Mouse (Mus musculus): Measurements from ENCODE around the gene Gm10160. TPM values are rescaled to one million over a fixed set of nuclear protein-coding genes. Genes with fewer than 3 reads are reported as not detected.

The Gm10160 gene
- polyA plus RNA-seq, 1 experiment: not detected

GRCm38 (mm10) chr7:81825381-81825780, 30.2 kb downstream of the Gm10160 start:
- TF ChIP-seq POLR2A (IDR thresholded peaks at IDR 0.05; ENCODE audit: borderline replicate concordance, extremely low read depth, insufficient read depth, insufficient read length, poor library complexity, severe bottlenecking) (no peak), CTCF (IDR thresholded peaks at IDR 0.05; ENCODE audit: borderline replicate concordance, extremely low read depth, insufficient read depth, insufficient read length) (no peak)
- DNase-seq (ENCODE audit: low read depth): no peak

- TF ChIP-seq CTCF (IDR thresholded peaks at IDR 0.05; ENCODE audit: borderline replicate concordance, extremely low read depth, insufficient read depth, insufficient read length) (no peak), POLR2A (IDR thresholded peaks at IDR 0.05; ENCODE audit: borderline replicate concordance, extremely low read depth, insufficient read depth, insufficient read length, poor library complexity, severe bottlenecking) (no peak)
Observed at GRCm38 (mm10) chr7:81824906-81825305, 30.7 kb downstream of the Gm10160 start.

DNA sequence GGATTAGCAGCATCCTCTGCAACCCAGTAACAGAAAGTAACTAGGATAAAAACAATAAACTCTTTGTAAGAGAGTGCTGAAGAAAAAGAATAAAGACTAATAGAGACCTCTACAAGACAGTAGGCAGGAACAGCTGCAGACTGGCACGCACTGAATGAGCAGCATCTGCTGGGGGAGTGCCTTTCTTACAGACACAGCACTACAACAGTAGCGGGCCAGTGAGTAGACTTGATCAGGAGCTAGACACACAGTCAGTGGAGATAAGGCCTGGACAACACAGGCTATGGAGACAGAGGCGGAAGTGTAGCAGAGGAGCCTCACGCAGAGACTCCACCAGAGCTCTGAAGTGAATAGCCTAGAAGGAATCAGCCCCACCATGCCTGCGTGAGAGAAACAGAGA, 49.5 kb downstream of the Gm10160 start:
- peak; percentile 61 for DNase-seq (ENCODE audit: low read depth)
- TF ChIP-seq POLR2A (IDR thresholded peaks at IDR 0.05; ENCODE audit: borderline replicate concordance, extremely low read depth, insufficient read depth, insufficient read length, poor library complexity, severe bottlenecking) (no peak), CTCF (IDR thresholded peaks at IDR 0.05; ENCODE audit: borderline replicate concordance, extremely low read depth, insufficient read depth, insufficient read length) (no peak)

More at GRCm38 (mm10) chr7:81824906-81825305, 30.7 kb downstream of the Gm10160 start:
- no peak for DNase-seq (ENCODE audit: low read depth)

Other genes with a start within 250 kb of the Gm10160 start
- gene Homer2, start 148.3 kb downstream of the Gm10160 start, polyA plus RNA-seq (2012; rRNA removed): 12.9 and 17.1 TPM in 2 replicates
- gene Ramac, start 92.9 kb downstream of the Gm10160 start, polyA plus RNA-seq (2012; rRNA removed): 59.7 and 63.1 TPM in 2 replicates
- 38.1 and 50.0 TPM in 2 replicates for gene 3110040N11Rik, start 66.3 kb downstream of the Gm10160 start, polyA plus RNA-seq (2012; rRNA removed)
- gene Btbd1, start 26.4 kb downstream of the Gm10160 start, polyA plus RNA-seq (2012; rRNA removed): 79.3 and 82.9 TPM in 2 replicates
- gene Tm6sf1, start 3.2 kb upstream of the Gm10160 start, polyA plus RNA-seq (2012; rRNA removed): 16.7 and 19.0 TPM in 2 replicates
- 57.6 and 82.6 TPM in 2 replicates for gene Hdgfl3, start 78.7 kb upstream of the Gm10160 start, polyA plus RNA-seq (2012; rRNA removed)
- gene Bnc1, start 136.5 kb upstream of the Gm10160 start, polyA plus RNA-seq (2012; rRNA removed): 0.26 and 0.56 TPM in 2 replicates